Mouse (Mus musculus): Measurements from ENCODE around the gene Lin28a.

DNA sequence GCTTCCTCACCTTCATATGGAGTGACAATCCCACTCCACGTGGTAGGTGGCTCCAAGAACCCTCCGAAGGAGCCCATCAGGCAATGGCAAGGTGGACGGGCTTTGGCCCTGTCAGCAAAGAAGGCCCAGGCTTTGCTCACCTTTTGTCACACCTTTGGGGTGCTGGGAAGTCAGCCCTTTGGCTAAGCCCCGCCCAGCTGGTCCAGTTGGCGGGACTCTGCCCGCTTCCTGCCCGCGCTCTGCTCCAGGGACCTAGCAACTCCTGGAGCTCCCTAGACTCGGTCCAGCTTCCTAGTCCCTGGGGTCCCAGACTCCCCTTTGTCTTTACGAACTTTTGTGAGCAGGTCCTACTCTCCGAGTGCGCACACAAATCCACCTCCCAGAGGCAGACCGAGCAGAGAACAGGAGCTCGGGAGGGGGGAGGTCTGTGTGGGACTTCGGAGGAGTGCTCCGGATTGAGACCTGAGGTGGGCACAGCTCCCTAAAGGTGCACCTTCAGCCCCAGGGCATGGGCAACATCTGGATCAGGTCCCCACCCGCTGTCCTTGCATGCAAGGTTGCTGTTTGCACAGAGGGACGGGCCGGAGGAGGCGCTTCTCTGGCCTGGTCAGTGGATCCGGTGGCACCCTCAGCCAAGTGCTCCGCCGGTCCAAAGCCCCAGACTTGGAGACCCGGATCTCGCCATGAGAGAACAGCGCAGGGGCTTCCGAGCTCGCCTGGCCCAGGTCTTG, 41.7 kb upstream of the Lin28a start, which contains the start of gene Crybg2:
- TF ChIP-seq CTCF (IDR thresholded peaks at IDR 0.05; ENCODE audit: control insufficient read depth, insufficient read depth, low read length) (no peak), POLR2A (IDR thresholded peaks at IDR 0.05; ENCODE audit: borderline replicate concordance, control insufficient read depth, low read depth, low read length) (no peak)

Data from bone marrow, adult 2 months (tissue).